In genomic region chr10:99592220-99592619, GRCm38 (mm10) we compare ENCODE assay signal across 10 mouse cellular contexts.
DNase-seq lines count a peak whose midpoint lies in the region; ATAC-seq lines count a peak whose summit lies in the region.
"Had no signal": no experiment of that assay in that cellular context is flagged by ENCODE, and none has a peak within 500 bp of the region (broad histone marks: within the 10 kb centered on the region; RNA-seq: fewer than 3 reads in every experiment).

No protein-coding gene starts in this region.

- H3K36me3 ChIP-seq in forebrain, embryonic 13.5 days (ENCODE audit: poor library complexity, severe bottlenecking): no peaks in the 10 kb centered on the region
- H3K36me3 ChIP-seq in forebrain, embryonic 10.5 days (replicated peaks): no peaks in the 10 kb centered on the region
- no peaks in the 10 kb centered on the region for H3K36me3 ChIP-seq in midbrain, embryonic 12.5 days
- H3K36me3 ChIP-seq: G1E; neural tube, embryonic 12.5 days had no signal

- no peak for DNase-seq in forebrain, embryonic 10.5 days (ENCODE audit: extremely low spot score, low spot score)
- peak; percentile 71 for DNase-seq in retina, postnatal 1 day
- no peak for DNase-seq in retina, embryonic 14.5 days (ENCODE audit: low spot score)
- peak; percentile 62 for DNase-seq in forelimb bud, embryonic 11.5 days (ENCODE audit: low read depth, low spot score)
- no peak for DNase-seq in adrenal gland, adult 18-20 months (ENCODE audit: low spot score in 2 of 2)
- DNase-seq in heart, postnatal 14 days: no peak

- H3K4me2 ChIP-seq in forebrain, embryonic 13.5 days: no peak overlapping the region
- no peak overlapping the region for H3K4me2 ChIP-seq in midbrain, embryonic 12.5 days (replicated peaks)
- H3K4me2 ChIP-seq: neural tube, embryonic 12.5 days had no signal

- WGBS in forebrain, embryonic 13.5 days: 56% methylated on average over 9 of the region's 9 CpGs
- WGBS in forebrain, embryonic 10.5 days: 63% methylated on average over 9 of the region's 9 CpGs
- WGBS in midbrain, embryonic 12.5 days: 52% methylated on average over 9 of the region's 9 CpGs

- H3K4me1 ChIP-seq in forebrain, embryonic 13.5 days: no peaks in the 10 kb centered on the region; the same call in 1 of the 2 replicates
- H3K4me1 ChIP-seq in forebrain, embryonic 10.5 days: peaks cover 6% of the 10 kb centered on the region
- 0 out of 2 replicates have a peak, but pooled peaks cover 3% of the 10 kb centered on the region for H3K4me1 ChIP-seq in midbrain, embryonic 12.5 days

- H3K27me3 ChIP-seq in forebrain, embryonic 13.5 days: no peaks in the 10 kb centered on the region
- no peaks in the 10 kb centered on the region for H3K27me3 ChIP-seq in forebrain, embryonic 10.5 days (ENCODE audit: poor library complexity, severe bottlenecking)
- no peaks in the 10 kb centered on the region for H3K27me3 ChIP-seq in midbrain, embryonic 12.5 days
- H3K27me3 ChIP-seq: neural tube, embryonic 12.5 days had no signal

- H3K4me3 ChIP-seq in forebrain, embryonic 13.5 days: no peak overlapping the region
- H3K4me3 ChIP-seq in forebrain, embryonic 10.5 days: no peak overlapping the region
- no peak overlapping the region for H3K4me3 ChIP-seq in midbrain, embryonic 12.5 days
- H3K4me3 ChIP-seq: neural tube, embryonic 12.5 days had no signal

- no peak overlapping the region for H3K9ac ChIP-seq in forebrain, embryonic 13.5 days
- no peak overlapping the region for H3K9ac ChIP-seq in midbrain, embryonic 12.5 days (replicated peaks)
- H3K9ac ChIP-seq: neural tube, embryonic 12.5 days had no signal

- H3K9me3 ChIP-seq in forebrain, embryonic 13.5 days (replicated peaks): no peaks in the 10 kb centered on the region
- no peaks in the 10 kb centered on the region for H3K9me3 ChIP-seq in forebrain, embryonic 10.5 days
- H3K9me3 ChIP-seq in midbrain, embryonic 12.5 days: no peaks in the 10 kb centered on the region
- H3K9me3 ChIP-seq: neural tube, embryonic 12.5 days had no signal

- H3K27ac ChIP-seq in forebrain, embryonic 13.5 days: no peak overlapping the region
- no peak overlapping the region for H3K27ac ChIP-seq in forebrain, embryonic 10.5 days
- no peak overlapping the region for H3K27ac ChIP-seq in midbrain, embryonic 12.5 days (replicated peaks)
- H3K27ac ChIP-seq: neural tube, embryonic 12.5 days had no signal

- intact Hi-C loops in heart, postnatal 14 days (cut with DNase I): no loop called here

- ATAC-seq in forebrain, embryonic 13.5 days: peak; percentile 76
- peak; percentile 55; the same call in 1 of the 2 replicates for ATAC-seq in midbrain, embryonic 12.5 days (ENCODE audit: low FRiP score, low read depth)

Comparison
In these comparisons a context has a peak if more than half of its experiments do, and no peak if none do; other contexts are left out.
1. DNase-seq: peak in retina, postnatal 1 day (single experiment) and forelimb bud, embryonic 11.5 days (single experiment); none in forebrain, embryonic 10.5 days (single experiment), retina, embryonic 14.5 days (single experiment), adrenal gland, adult 18-20 months (0 of 2) and heart, postnatal 14 days (0 of 2).